Comparison of ENCODE assay signal across 25 mouse cellular contexts in the genomic region with DNA sequence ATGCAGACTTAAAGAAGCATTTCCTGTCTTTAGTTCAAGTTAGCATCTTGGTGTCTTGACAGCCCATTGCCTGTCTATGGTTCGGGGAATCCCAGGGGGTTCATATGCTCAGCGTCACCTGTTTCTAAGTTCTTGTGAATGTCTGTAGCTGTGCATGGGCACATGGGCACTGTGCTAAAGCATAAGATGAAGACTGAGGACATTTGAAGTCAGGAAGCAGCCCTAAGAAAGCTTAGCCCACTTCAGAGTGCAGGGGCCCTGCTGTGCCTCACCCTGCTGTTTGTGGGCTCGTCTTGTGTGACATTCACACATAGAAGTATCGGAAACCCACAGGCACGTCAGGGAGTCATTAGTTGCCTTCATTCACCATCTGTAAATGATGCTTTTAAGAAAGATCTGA.
DNase-seq lines count a peak whose midpoint lies in the region; ATAC-seq lines count a peak whose summit lies in the region.
"Had no signal": no experiment of that assay in that cellular context is flagged by ENCODE, and none has a peak within 500 bp of the region (broad histone marks: within the 10 kb centered on the region; RNA-seq: fewer than 3 reads in every experiment).

No protein-coding gene starts in this region.

- no peak overlapping the region for H3K27ac ChIP-seq in heart, embryonic 11.5 days (ENCODE audit: low read depth, low read length)
- H3K27ac ChIP-seq in forebrain, embryonic 15.5 days (replicated peaks), result no peak overlapping the region
- H3K27ac ChIP-seq: embryonic facial prominence, embryonic 10.5 days; embryonic facial prominence, embryonic 12.5 days; forebrain, embryonic 12.5 days had no signal

- ATAC-seq in heart, embryonic 11.5 days (replicated peaks; ENCODE audit: insufficient number of reproducible peaks, low FRiP score, low TSS enrichment), result no peak
- ATAC-seq in monocyte, adult 5-6 weeks (replicated peaks; ENCODE audit: insufficient number of reproducible peaks, low FRiP score, low TSS enrichment, poor library complexity, severe bottlenecking), result 0 out of 2 replicates have a peak, but pooled peaks have one; percentile 43
- no peak for ATAC-seq in forebrain, embryonic 15.5 days (replicated peaks)
- ATAC-seq: CD4-positive, CD25-positive, alpha-beta regulatory T cell, adult 4 months; forebrain, embryonic 14.5 days; forebrain, postnatal 0 days; Patski had no signal

- H3K4me2 ChIP-seq in heart, embryonic 11.5 days, result no peak overlapping the region
- no peak overlapping the region for H3K4me2 ChIP-seq in forebrain, embryonic 15.5 days (replicated peaks)
- H3K4me2 ChIP-seq: embryonic facial prominence, embryonic 12.5 days; forebrain, embryonic 12.5 days had no signal

- peak; percentile 16 for DNase-seq in heart, adult 11 months
- peak; percentile 15 for DNase-seq in thymus, postnatal 0 days (ENCODE audit: low spot score)
- no peak for DNase-seq in thymus, postnatal 4 days
- no peak for DNase-seq in frontal cortex, postnatal 25 days (ENCODE audit: low spot score in 2 of 2)
- DNase-seq: adrenal gland, adult 2 months; adrenal gland, postnatal 10 days; adrenal gland, postnatal 25 days; B cell, adult 2 months; cerebellum, adult 11 months; cerebellum, adult 18-20 months; cerebellum, adult 8-10 months; cerebellum, postnatal 10 days; cerebellum, postnatal 25 days; forebrain, postnatal 0 days had no signal

- H3K36me3 ChIP-seq in heart, embryonic 11.5 days (ENCODE audit: control insufficient read depth, insufficient read depth, low read length), result no peaks in the 10 kb centered on the region
- no peaks in the 10 kb centered on the region for H3K36me3 ChIP-seq in forebrain, embryonic 15.5 days
- H3K36me3 ChIP-seq: embryonic facial prominence, embryonic 10.5 days; embryonic facial prominence, embryonic 12.5 days; forebrain, embryonic 12.5 days; G1E had no signal

- no peaks in the 10 kb centered on the region for H3K4me1 ChIP-seq in heart, embryonic 11.5 days (ENCODE audit: control insufficient read depth, insufficient read depth, low read length)
- H3K4me1 ChIP-seq in forebrain, embryonic 15.5 days, result no peaks in the 10 kb centered on the region
- H3K4me1 ChIP-seq: embryonic facial prominence, embryonic 10.5 days; embryonic facial prominence, embryonic 12.5 days; forebrain, embryonic 12.5 days had no signal

- H3K27me3 ChIP-seq in heart, embryonic 11.5 days (ENCODE audit: control insufficient read depth, insufficient read depth, low read length), result no peaks in the 10 kb centered on the region
- no peaks in the 10 kb centered on the region for H3K27me3 ChIP-seq in forebrain, embryonic 15.5 days
- H3K27me3 ChIP-seq: CH12.LX; embryonic facial prominence, embryonic 12.5 days; forebrain, embryonic 12.5 days had no signal

- 73% methylated on average over 5 of the region's 5 CpGs for WGBS in heart, embryonic 11.5 days (ENCODE audit: insufficient replicate concordance)
- WGBS in forebrain, embryonic 15.5 days, result 68% methylated on average over 5 of the region's 5 CpGs

- H3K9ac ChIP-seq in heart, embryonic 11.5 days (ENCODE audit: low read depth, low read length), result no peak overlapping the region
- no peak overlapping the region for H3K9ac ChIP-seq in forebrain, embryonic 15.5 days (replicated peaks)
- H3K9ac ChIP-seq: embryonic facial prominence, embryonic 12.5 days; forebrain, embryonic 12.5 days; forebrain, postnatal 0 days had no signal

- no peaks in the 10 kb centered on the region for H3K9me3 ChIP-seq in heart, embryonic 11.5 days (replicated peaks; ENCODE audit: control insufficient read depth, low read length)
- no peaks in the 10 kb centered on the region for H3K9me3 ChIP-seq in forebrain, embryonic 15.5 days
- H3K9me3 ChIP-seq: embryonic facial prominence, embryonic 10.5 days; embryonic facial prominence, embryonic 12.5 days; forebrain, embryonic 12.5 days; G1E had no signal

- no peak overlapping the region for H3K4me3 ChIP-seq in heart, embryonic 11.5 days (ENCODE audit: low read depth, low read length)
- no peak overlapping the region for H3K4me3 ChIP-seq in forebrain, embryonic 15.5 days
- H3K4me3 ChIP-seq: embryonic facial prominence, embryonic 10.5 days; embryonic facial prominence, embryonic 12.5 days; forebrain, embryonic 12.5 days had no signal

Comparison
In these comparisons a context has a peak if more than half of its experiments do, and no peak if none do; other contexts are left out.
1. DNase-seq: peak in heart, adult 11 months (single experiment) and thymus, postnatal 0 days (single experiment); none in thymus, postnatal 4 days (single experiment) and frontal cortex, postnatal 25 days (0 of 2).